Mouse (Mus musculus): ENCODE measurements at regions not wholly inside any gene's neighbourhood (a gene's known extent, or its start where the extent isn't known, plus 50 kb on each side); places are given as distances from the start of the nearest gene placed in this dataset.

DNA sequence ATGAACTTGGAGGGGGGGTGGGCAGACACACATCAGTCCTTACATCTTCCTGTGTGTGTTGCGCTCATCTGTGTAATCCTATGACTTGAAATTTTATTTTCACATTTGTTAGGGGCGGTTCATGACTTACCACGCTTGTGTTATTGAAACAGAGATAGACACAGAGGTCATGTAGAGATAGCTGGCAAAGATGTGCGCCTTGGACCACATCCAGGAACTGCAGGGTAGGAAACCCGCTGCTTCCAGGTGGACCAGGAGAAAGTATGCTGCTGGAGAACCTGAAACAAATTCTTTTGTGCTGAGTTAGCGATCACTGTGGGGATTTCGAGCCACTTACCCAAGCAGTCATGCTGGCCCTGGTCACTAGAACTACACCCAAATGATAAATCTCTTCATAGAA, 89.1 kb downstream of the Kcnj2 start:
- Histone ChIP-seq H3K9ac (ENCODE audit: low read depth, low read length, severe bottlenecking) (no peak overlapping the region), H3K27ac (replicated peaks; ENCODE audit: low read depth, low read length) (no peak overlapping the region), H3K4me2 (replicated peaks; ENCODE audit: low read depth, low read length, severe bottlenecking) (no peak overlapping the region), H3K4me3 (replicated peaks; ENCODE audit: low read length) (no peak overlapping the region), H3K27me3 (ENCODE audit: control insufficient read depth, insufficient read depth, low read length) (no peaks in the 10 kb centered on the region), H3K36me3 (ENCODE audit: control insufficient read depth, insufficient read depth, low read length) (no peaks in the 10 kb centered on the region), H3K9me3 (ENCODE audit: control insufficient read depth, low read length) (no peaks in the 10 kb centered on the region), H3K4me1 (ENCODE audit: control insufficient read depth, insufficient read depth, low read length) (no peaks in the 10 kb centered on the region)
- TF ChIP-seq POLR2A (IDR thresholded peaks at IDR 0.05; ENCODE audit: borderline replicate concordance, extremely low read depth, insufficient read depth, insufficient read length) = no peak
- DNase-seq (ENCODE audit: low spot score) = no peak
- WGBS = 87% methylated on average over 7 of the region's 7 CpGs
- no peak for ATAC-seq (ENCODE audit: low FRiP score, low read depth)

DNA sequence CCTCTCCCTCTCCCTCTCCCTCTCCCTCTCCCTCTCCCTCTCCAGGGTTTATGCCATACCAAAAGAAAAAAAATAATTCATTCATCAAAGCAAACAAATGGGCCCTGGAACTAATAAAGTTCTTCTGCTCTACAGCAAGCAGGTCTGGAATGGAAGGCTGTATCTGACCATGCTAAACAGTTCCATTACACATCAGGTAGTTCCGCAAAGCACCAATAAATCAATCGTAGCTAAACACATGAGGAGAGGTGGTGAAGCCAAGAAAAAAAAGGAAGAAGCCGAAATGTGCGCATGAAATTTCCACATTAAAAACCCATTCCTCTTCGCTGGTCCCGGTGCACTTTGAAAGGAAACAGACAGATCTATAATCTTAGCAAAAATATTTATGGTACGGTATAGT, 89.8 kb downstream of the Kcnj2 start:
- Histone ChIP-seq H3K36me3 (ENCODE audit: control insufficient read depth, insufficient read depth, low read length) (no peaks in the 10 kb centered on the region), H3K9me3 (ENCODE audit: control insufficient read depth, low read length) (no peaks in the 10 kb centered on the region), H3K4me2 (replicated peaks; ENCODE audit: low read depth, low read length, severe bottlenecking) (no peak overlapping the region), H3K4me1 (ENCODE audit: control insufficient read depth, insufficient read depth, low read length) (no peaks in the 10 kb centered on the region), H3K9ac (ENCODE audit: low read depth, low read length, severe bottlenecking) (no peak overlapping the region), H3K27me3 (ENCODE audit: control insufficient read depth, insufficient read depth, low read length) (no peaks in the 10 kb centered on the region), H3K27ac (replicated peaks; ENCODE audit: low read depth, low read length) (no peak overlapping the region), H3K4me3 (replicated peaks; ENCODE audit: low read length) (no peak overlapping the region)
- no peak for TF ChIP-seq POLR2A (IDR thresholded peaks at IDR 0.05; ENCODE audit: borderline replicate concordance, extremely low read depth, insufficient read depth, insufficient read length)
- WGBS = 59% methylated on average over 7 of the region's 7 CpGs
- no peak for ATAC-seq (ENCODE audit: low FRiP score, low read depth)
- no peak for DNase-seq (ENCODE audit: low spot score)

DNA sequence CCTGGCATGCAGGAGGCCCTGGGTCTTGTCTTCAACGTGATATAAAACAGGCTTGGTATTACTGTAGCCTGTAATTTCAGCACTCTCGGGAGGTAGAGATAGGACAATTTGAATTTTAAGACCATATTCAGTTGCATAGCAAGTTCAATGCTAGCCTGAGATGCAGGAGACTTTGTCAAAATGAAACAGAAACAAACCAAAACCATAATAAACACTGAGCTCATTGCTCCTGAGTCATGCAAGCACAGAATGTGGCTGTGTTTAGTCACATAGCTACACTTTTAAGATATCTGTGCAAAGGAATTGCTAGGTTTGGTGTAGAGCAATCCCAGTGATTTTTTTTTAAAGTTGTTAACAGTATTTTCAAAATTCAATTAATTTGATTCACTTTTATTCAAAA, 93.3 kb downstream of the Kcnj2 start:
- 77% methylated on average over 2 of the region's 2 CpGs for WGBS
- Histone ChIP-seq H3K9me3 (ENCODE audit: control insufficient read depth, low read length) (no peaks in the 10 kb centered on the region), H3K4me2 (replicated peaks; ENCODE audit: low read depth, low read length, severe bottlenecking) (no peak overlapping the region), H3K4me1 (ENCODE audit: control insufficient read depth, insufficient read depth, low read length) (no peaks in the 10 kb centered on the region), H3K27me3 (ENCODE audit: control insufficient read depth, insufficient read depth, low read length) (no peaks in the 10 kb centered on the region), H3K9ac (ENCODE audit: low read depth, low read length, severe bottlenecking) (no peak overlapping the region), H3K4me3 (replicated peaks; ENCODE audit: low read length) (no peak overlapping the region), H3K36me3 (ENCODE audit: control insufficient read depth, insufficient read depth, low read length) (no peaks in the 10 kb centered on the region), H3K27ac (replicated peaks; ENCODE audit: low read depth, low read length) (no peak overlapping the region)
- DNase-seq (ENCODE audit: low spot score) = no peak
- no peak for ATAC-seq (ENCODE audit: low FRiP score, low read depth)
- TF ChIP-seq POLR2A (IDR thresholded peaks at IDR 0.05; ENCODE audit: borderline replicate concordance, extremely low read depth, insufficient read depth, insufficient read length) = no peak

DNA sequence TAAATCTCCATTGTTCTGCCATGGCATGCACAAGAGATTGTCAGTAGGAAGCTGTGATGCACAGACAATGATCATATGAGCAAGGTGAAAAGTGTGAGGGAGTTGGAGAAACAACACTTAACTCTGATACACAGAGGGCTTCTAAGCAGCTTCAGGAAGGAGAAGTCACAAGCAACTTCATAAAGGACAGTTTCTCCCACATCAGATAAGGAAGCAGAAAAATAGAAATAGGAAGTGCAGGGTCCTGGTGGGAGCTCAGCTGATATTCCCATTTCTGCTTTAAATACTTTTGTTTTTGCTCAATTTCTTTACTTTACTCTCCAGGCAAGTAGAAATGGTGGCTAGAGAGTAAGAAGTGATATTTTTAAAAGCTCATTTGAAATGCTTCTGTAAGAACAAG, 98.9 kb downstream of the Kcnj2 start:
- Histone ChIP-seq H3K9me3 (ENCODE audit: control insufficient read depth, low read length) (no peaks in the 10 kb centered on the region), H3K27me3 (ENCODE audit: control insufficient read depth, insufficient read depth, low read length) (no peaks in the 10 kb centered on the region), H3K4me3 (replicated peaks; ENCODE audit: low read length) (no peak overlapping the region), H3K36me3 (ENCODE audit: control insufficient read depth, insufficient read depth, low read length) (no peaks in the 10 kb centered on the region), H3K9ac (ENCODE audit: low read depth, low read length, severe bottlenecking) (no peak overlapping the region), H3K27ac (replicated peaks; ENCODE audit: low read depth, low read length) (no peak overlapping the region), H3K4me2 (replicated peaks; ENCODE audit: low read depth, low read length, severe bottlenecking) (no peak overlapping the region), H3K4me1 (ENCODE audit: control insufficient read depth, insufficient read depth, low read length) (no peaks in the 10 kb centered on the region)
- DNase-seq (ENCODE audit: low spot score) = no peak
- ATAC-seq (ENCODE audit: low FRiP score, low read depth) = no peak
- TF ChIP-seq POLR2A (IDR thresholded peaks at IDR 0.05; ENCODE audit: borderline replicate concordance, extremely low read depth, insufficient read depth, insufficient read length) = no peak

DNA sequence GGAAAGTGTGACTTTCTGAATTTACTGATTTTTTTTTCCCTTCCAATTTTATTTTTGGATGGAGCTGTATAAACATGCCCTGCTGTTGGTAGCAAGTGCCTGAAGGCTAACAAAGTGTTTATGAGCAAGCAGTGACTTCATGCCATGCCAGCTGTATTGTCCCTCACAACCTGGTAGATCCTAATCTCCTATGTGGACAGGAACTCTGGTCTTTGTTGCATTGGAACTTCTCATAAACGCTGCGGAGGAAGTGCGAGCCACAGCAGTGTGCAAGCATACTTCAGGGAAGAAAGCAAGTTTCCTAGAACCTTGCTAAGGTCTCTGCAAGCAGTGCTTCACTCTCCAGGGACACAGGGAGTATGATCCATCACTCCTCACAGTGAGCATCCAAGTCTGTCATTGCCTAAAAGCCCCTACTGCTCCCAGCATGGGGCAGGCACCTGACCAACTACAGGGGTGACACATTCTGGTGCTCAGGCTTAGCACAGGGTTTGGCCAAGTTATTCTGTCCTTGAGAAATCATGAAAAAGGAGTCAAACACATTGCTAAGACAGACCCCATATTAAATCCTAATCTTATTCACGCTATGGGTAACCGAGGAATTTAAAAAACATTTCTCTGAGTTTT, 104.3 kb downstream of the Kcnj2 start:
- no peaks in the 10 kb centered on the region for H3K4me1 ChIP-seq (ENCODE audit: control insufficient read depth, insufficient read depth, low read length)
- H3K27ac ChIP-seq (replicated peaks; ENCODE audit: low read depth, low read length) = no peak overlapping the region
- no peak overlapping the region for H3K9ac ChIP-seq (ENCODE audit: low read depth, low read length, severe bottlenecking)
- no peak overlapping the region for H3K4me3 ChIP-seq (replicated peaks; ENCODE audit: low read length)
- H3K4me2 ChIP-seq (replicated peaks; ENCODE audit: low read depth, low read length, severe bottlenecking) = no peak overlapping the region
- H3K27me3 ChIP-seq (ENCODE audit: control insufficient read depth, insufficient read depth, low read length) = no peaks in the 10 kb centered on the region
- no peak for DNase-seq (ENCODE audit: low spot score)
- no peaks in the 10 kb centered on the region for H3K9me3 ChIP-seq (ENCODE audit: control insufficient read depth, low read length)
- TF ChIP-seq POLR2A (IDR thresholded peaks at IDR 0.05; ENCODE audit: borderline replicate concordance, extremely low read depth, insufficient read depth, insufficient read length) = no peak
- WGBS = 73% methylated on average over 5 of the region's 5 CpGs
- H3K36me3 ChIP-seq (ENCODE audit: control insufficient read depth, insufficient read depth, low read length) = no peaks in the 10 kb centered on the region
- no peak for ATAC-seq (ENCODE audit: low FRiP score, low read depth)

DNA sequence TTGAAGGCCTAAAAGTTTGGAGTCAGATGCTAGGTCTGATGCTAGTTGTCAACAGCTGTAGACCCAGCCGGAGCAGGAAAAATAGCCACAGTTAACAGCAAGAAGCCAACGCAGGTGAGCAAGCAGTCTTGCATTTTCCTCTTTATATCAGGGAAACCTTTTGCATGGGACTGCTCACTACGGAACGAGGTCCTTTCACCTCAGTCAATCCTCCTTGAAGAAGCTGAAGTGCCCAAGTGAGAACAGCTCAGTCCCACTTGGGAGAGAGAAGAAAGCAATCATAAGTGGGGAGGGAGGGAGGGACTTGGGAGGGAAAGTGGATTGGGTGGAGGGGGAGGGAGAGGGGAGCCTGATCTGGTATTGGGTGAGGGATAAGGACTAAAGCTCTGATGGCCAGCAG, 107.6 kb downstream of the Kcnj2 start:
- no peaks in the 10 kb centered on the region for H3K4me1 ChIP-seq (ENCODE audit: control insufficient read depth, insufficient read depth, low read length)
- H3K36me3 ChIP-seq (ENCODE audit: control insufficient read depth, insufficient read depth, low read length) = no peaks in the 10 kb centered on the region
- TF ChIP-seq POLR2A (IDR thresholded peaks at IDR 0.05; ENCODE audit: borderline replicate concordance, extremely low read depth, insufficient read depth, insufficient read length) = no peak
- ATAC-seq (ENCODE audit: low FRiP score, low read depth) (no peak), DNase-seq (ENCODE audit: low spot score) (no peak)
- 85% methylated on average over 4 of the region's 4 CpGs for WGBS
- H3K4me3 ChIP-seq (replicated peaks; ENCODE audit: low read length) = no peak overlapping the region
- H3K27me3 ChIP-seq (ENCODE audit: control insufficient read depth, insufficient read depth, low read length) = no peaks in the 10 kb centered on the region
- H3K9ac ChIP-seq (ENCODE audit: low read depth, low read length, severe bottlenecking) = no peak overlapping the region
- H3K27ac ChIP-seq (replicated peaks; ENCODE audit: low read depth, low read length) = no peak overlapping the region
- no peaks in the 10 kb centered on the region for H3K9me3 ChIP-seq (ENCODE audit: control insufficient read depth, low read length)
- no peak overlapping the region for H3K4me2 ChIP-seq (replicated peaks; ENCODE audit: low read depth, low read length, severe bottlenecking)

Data from limb, embryonic 14.5 days (tissue).